Mouse (Mus musculus) kidney, embryonic 14.5 days (tissue): ENCODE measurements at regions not wholly inside any gene's neighbourhood (a gene's known extent, or its start where the extent isn't known, plus 50 kb on each side); places are given as distances from the start of the nearest gene placed in this dataset.

Source experiments
- ATAC-seq: fragments of 200-750 bp; cut with Nextera tagmentation; 2 replicates; pipeline ENCODE4 v1.8.0; 2017; ENCODE audit warnings: moderate number of reproducible peaks, mild to moderate bottlenecking, moderate TSS enrichment, moderate library complexity; ENCODE audit not compliant: low FRiP score, low TSS enrichment
- H3K27ac ChIP-seq: fragments of 300-500 bp; sonication (generic); 2 replicates; pipeline ENCODE4 v1.5.1; 2014; ENCODE audit warnings: low read depth, mild to moderate bottlenecking, low read length, moderate library complexity, mixed read lengths
- H3K27me3 ChIP-seq: fragments of 300-500 bp; sonication (generic); 2 replicates; pipeline ENCODE4 v1.6.1; 2014; ENCODE audit warnings: mild to moderate bottlenecking, low read length; ENCODE audit not compliant: control insufficient read depth, insufficient read depth
- H3K36me3 ChIP-seq: fragments of 300-500 bp; sonication (generic); 2 replicates; pipeline ENCODE4 v1.6.1; 2014; ENCODE audit warnings: low read length, mixed read lengths; ENCODE audit not compliant: control insufficient read depth, insufficient read depth
- H3K4me1 ChIP-seq: fragments of 300-500 bp; sonication (generic); 2 replicates; pipeline ENCODE4 v1.6.1; 2014; ENCODE audit warnings: low read length, mixed read lengths; ENCODE audit not compliant: control insufficient read depth, insufficient read depth
- H3K4me2 ChIP-seq: fragments of 300-500 bp; sonication (generic); replicated peaks from 2 replicates; pipeline ENCODE4 v1.6.1; 2014; ENCODE audit warnings: low read depth, mild to moderate bottlenecking, low read length
- H3K4me3 ChIP-seq: fragments of 300-500 bp; sonication (generic); 2 replicates; pipeline ENCODE4 v1.5.1; 2014; ENCODE audit warnings: mild to moderate bottlenecking, low read length
- H3K9ac ChIP-seq: fragments of 300-500 bp; sonication (generic); 2 replicates; pipeline ENCODE4 v1.6.1; 2014; ENCODE audit warnings: low read depth, mild to moderate bottlenecking, low read length, moderate library complexity
- H3K9me3 ChIP-seq: fragments of 300-500 bp; sonication (generic); 2 replicates; pipeline ENCODE4 v1.6.1; 2016; ENCODE audit warnings: low read length; ENCODE audit not compliant: control insufficient read depth
- WGBS: fragments of 180-500 bp; shearing (Covaris S2); extraction: QIAGEN DNeasy Blood & Tissue Kit; methylation state at CpG from one replicate; pipeline ENCODE4 v1.1.7; 2014; 5-methylcytosine and 5-hydroxymethylcytosine counted together

GRCm38 (mm10) chr10:66896698-66897622 is 199.0 kb upstream of the Jmjd1c start:
- peaks cover 8% of the 10 kb centered on the region for H3K4me1 ChIP-seq
- H3K9me3 ChIP-seq: no peaks in the 10 kb centered on the region
- no peak overlapping the region for H3K4me3 ChIP-seq
- no peak overlapping the region for H3K9ac ChIP-seq
- H3K36me3 ChIP-seq: no peaks in the 10 kb centered on the region
- ATAC-seq: no peak
- H3K27ac ChIP-seq: no peak overlapping the region
- no peaks in the 10 kb centered on the region for H3K27me3 ChIP-seq
- no peak overlapping the region for H3K4me2 ChIP-seq
- WGBS: 39% methylated on average over 11 of the region's 11 CpGs

GRCm38 (mm10) chr10:66899724-66900123 is 196.2 kb upstream of the Jmjd1c start:
- no peak overlapping the region for H3K4me2 ChIP-seq
- H3K27me3 ChIP-seq: no peaks in the 10 kb centered on the region
- no peak overlapping the region for H3K27ac ChIP-seq
- WGBS: 95% methylated on average over 5 of the region's 5 CpGs
- no peak overlapping the region for H3K9ac ChIP-seq
- peaks cover 9% of the 10 kb centered on the region for H3K4me1 ChIP-seq
- H3K36me3 ChIP-seq: no peaks in the 10 kb centered on the region
- no peaks in the 10 kb centered on the region for H3K9me3 ChIP-seq
- ATAC-seq: no peak
- H3K4me3 ChIP-seq: no peak overlapping the region

DNA sequence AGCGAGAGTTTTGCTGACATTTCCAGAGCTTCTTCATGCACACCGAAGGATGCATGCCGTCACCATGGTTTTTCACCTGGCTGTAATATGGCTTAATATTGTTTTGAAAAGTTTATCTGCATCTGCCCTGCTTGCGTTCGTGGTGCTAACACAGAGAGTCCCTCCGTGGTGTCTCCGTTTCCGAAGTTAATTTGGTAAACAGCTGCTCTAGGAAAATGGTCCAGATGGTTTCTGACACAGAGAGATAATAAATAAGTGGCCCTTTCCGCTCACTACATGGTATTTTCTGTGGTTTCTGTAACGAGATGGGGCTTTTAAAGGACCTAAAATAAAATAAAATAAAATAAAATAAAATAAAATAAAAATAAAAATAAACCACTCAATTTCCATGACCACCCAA is 195.1 kb upstream of the Jmjd1c start:
- H3K9me3 ChIP-seq: no peaks in the 10 kb centered on the region
- no peak overlapping the region for H3K4me3 ChIP-seq
- WGBS: 67% methylated on average over 10 of the region's 10 CpGs
- ATAC-seq: no peak
- H3K4me1 ChIP-seq: peaks cover 9% of the 10 kb centered on the region
- no peak overlapping the region for H3K4me2 ChIP-seq
- H3K9ac ChIP-seq: no peak overlapping the region
- H3K27ac ChIP-seq: no peak overlapping the region
- H3K27me3 ChIP-seq: no peaks in the 10 kb centered on the region
- no peaks in the 10 kb centered on the region for H3K36me3 ChIP-seq

- peak overlapping the region; percentile 47 for H3K4me2 ChIP-seq
- no peak overlapping the region for H3K27ac ChIP-seq
- peak; percentile 62; the same call in 1 of the 2 replicates for ATAC-seq
- no peaks in the 10 kb centered on the region for H3K36me3 ChIP-seq
- H3K27me3 ChIP-seq: no peaks in the 10 kb centered on the region
- peak overlapping the region; percentile 8; the same call in 1 of the 2 replicates for H3K9ac ChIP-seq
- peaks cover 9% of the 10 kb centered on the region for H3K4me1 ChIP-seq
- WGBS: 4% methylated on average over 9 of the region's 9 CpGs
- H3K9me3 ChIP-seq: no peaks in the 10 kb centered on the region
- H3K4me3 ChIP-seq: peak overlapping the region; percentile 29
These were observed 194.1 kb upstream of the Jmjd1c start for GRCm38 (mm10) chr10:66901873-66902272.

DNA sequence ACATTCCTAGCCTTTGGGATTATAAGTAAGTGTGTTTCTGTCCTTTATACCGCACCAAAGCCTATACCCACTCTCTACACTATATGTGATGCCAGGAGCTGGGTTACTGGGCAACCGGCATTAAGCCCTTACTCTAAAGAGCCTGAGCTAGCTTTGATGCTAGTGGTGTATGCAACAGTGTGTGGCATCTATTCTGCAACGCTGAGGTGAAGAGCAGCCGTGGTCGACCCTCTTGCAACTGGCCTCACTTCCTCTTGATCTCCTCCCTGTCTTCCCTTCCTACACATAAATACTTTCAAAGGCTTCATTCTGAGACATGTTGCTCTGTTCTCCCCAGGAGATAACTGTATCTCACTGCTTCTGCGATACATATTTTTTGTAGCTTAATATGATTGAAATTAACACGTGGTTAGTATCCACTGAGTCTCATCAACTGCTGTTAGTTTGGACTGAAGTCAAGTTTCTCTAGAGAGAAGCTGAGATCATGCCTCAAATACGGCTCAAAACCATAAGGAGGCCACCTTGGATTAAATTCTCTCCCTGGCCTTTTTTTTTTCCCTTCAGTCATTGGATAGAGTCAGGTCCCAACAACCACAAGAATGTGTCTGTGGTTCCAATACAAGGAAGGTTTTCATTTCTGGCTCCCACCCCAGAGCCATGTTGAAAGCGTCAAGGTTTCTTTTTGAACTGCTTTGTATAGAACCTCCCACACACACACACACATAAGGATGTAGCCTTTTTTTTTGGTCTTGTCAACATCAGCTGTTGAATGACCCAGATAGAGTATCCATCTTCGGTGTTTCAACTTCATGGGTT is 191.2 kb upstream of the Jmjd1c start:
- Histone ChIP-seq H3K27me3 (no peaks in the 10 kb centered on the region), H3K27ac (no peak overlapping the region), H3K4me1 (peaks cover 9% of the 10 kb centered on the region), H3K4me2 (no peak overlapping the region), H3K9ac (no peak overlapping the region), H3K4me3 (no peak overlapping the region), H3K36me3 (no peaks in the 10 kb centered on the region), H3K9me3 (no peaks in the 10 kb centered on the region)
- no peak for ATAC-seq
- WGBS: 84% methylated on average over 10 of the region's 10 CpGs

DNA sequence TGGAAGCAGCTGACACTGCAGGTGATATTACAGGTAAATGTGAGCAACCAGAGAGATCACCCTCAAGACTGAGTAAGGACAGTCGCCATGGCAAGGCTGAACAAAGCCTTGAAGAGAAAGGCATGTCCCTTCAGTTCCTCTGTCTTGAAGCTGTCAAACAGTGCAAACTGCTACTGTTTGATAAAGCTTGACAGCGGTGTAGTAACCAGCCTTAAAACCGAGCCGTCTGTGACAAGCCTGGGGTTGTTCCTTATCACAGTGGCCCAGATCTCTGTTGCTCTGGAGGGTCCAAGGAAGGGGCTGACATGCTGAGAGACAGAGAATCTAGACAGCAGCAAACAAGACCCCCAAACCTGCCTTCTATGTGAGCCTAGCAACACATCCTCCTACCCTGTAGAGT is 188.1 kb upstream of the Jmjd1c start:
- WGBS: 82% methylated on average over 4 of the region's 4 CpGs
- Histone ChIP-seq H3K36me3 (no peaks in the 10 kb centered on the region), H3K4me3 (no peak overlapping the region), H3K9me3 (no peaks in the 10 kb centered on the region), H3K27me3 (no peaks in the 10 kb centered on the region), H3K9ac (no peak overlapping the region), H3K4me1 (peaks cover 14% of the 10 kb centered on the region), H3K4me2 (no peak overlapping the region), H3K27ac (no peak overlapping the region)
- no peak for ATAC-seq

- ATAC-seq: 0 out of 2 replicates have a peak, but pooled peaks have one; percentile 8
- WGBS: 13% methylated on average over 11 of the region's 12 CpGs
These were observed 186.6 kb upstream of the Jmjd1c start for GRCm38 (mm10) chr10:66909204-66909889.

GRCm38 (mm10) chr10:66909905-66910681 is 185.8 kb upstream of the Jmjd1c start:
- WGBS: 49% methylated on average over 17 of the region's 17 CpGs
- H3K27ac ChIP-seq: no peak overlapping the region
- H3K4me2 ChIP-seq: no peak overlapping the region; the same call in 1 of the 2 replicates
- H3K9me3 ChIP-seq: no peaks in the 10 kb centered on the region
- H3K27me3 ChIP-seq: no peaks in the 10 kb centered on the region
- no peak overlapping the region for H3K9ac ChIP-seq
- no peak for ATAC-seq
- H3K4me1 ChIP-seq: peaks cover 30% of the 10 kb centered on the region
- no peak overlapping the region for H3K4me3 ChIP-seq
- H3K36me3 ChIP-seq: no peaks in the 10 kb centered on the region

More at GRCm38 (mm10) chr10:66909204-66909889, 186.6 kb upstream of the Jmjd1c start:
- no peak overlapping the region; the same call in 1 of the 2 replicates for H3K4me2 ChIP-seq
- H3K9me3 ChIP-seq: no peaks in the 10 kb centered on the region
- H3K36me3 ChIP-seq: no peaks in the 10 kb centered on the region
- H3K4me3 ChIP-seq: no peak overlapping the region
- no peak overlapping the region for H3K9ac ChIP-seq
- H3K4me1 ChIP-seq: peaks cover 25% of the 10 kb centered on the region
- no peaks in the 10 kb centered on the region for H3K27me3 ChIP-seq
- H3K27ac ChIP-seq: no peak overlapping the region
